Mouse (Mus musculus) retina, postnatal 1 day (tissue): Measurements from ENCODE around the gene Npff.

Experiments used
- DNase-seq: peaks from one replicate; pipeline ENCODE4 v3.0.0-alpha.2; 2012

Gene Npff

GRCm38 (mm10) chr15:102519211-102520141 is 5.3 kb downstream of the Npff start:
- no peak for DNase-seq

GRCm38 (mm10) chr15:102518859-102519201 is 5.9 kb downstream of the Npff start:
- no peak for DNase-seq

- DNase-seq: peak; percentile 99
Measured at GRCm38 (mm10) chr15:102517976-102518858, 6.5 kb downstream of the Npff start, which contains the start of gene Tarbp2. Gene Tarbp2, plus strand, starts transcription at chr15:102518192.

- no peak for DNase-seq
Measured at GRCm38 (mm10) chr15:102517631-102517975, 7.1 kb downstream of the Npff start.

- peak; percentile 76 for DNase-seq
Measured at GRCm38 (mm10) chr15:102516728-102517404, 7.9 kb downstream of the Npff start, which contains the start of gene Map3k12. Gene Map3k12, minus strand, starts transcription at chr15:102517064.

- peak; percentile 48 for DNase-seq
Measured at GRCm38 (mm10) chr15:102516293-102516692, 8.4 kb downstream of the Npff start.

GRCm38 (mm10) chr15:102515791-102516190 is 9.0 kb downstream of the Npff start:
- no peak for DNase-seq

GRCm38 (mm10) chr15:102515261-102515660 is 9.5 kb downstream of the Npff start:
- DNase-seq: no peak

GRCm38 (mm10) chr15:102513004-102513403 is 11.7 kb downstream of the Npff start:
- DNase-seq: no peak

GRCm38 (mm10) chr15:102512471-102512870 is 12.3 kb downstream of the Npff start:
- DNase-seq: no peak

- DNase-seq: no peak
Measured at GRCm38 (mm10) chr15:102512010-102512409, 12.7 kb downstream of the Npff start.

GRCm38 (mm10) chr15:102511285-102511833 is 13.4 kb downstream of the Npff start:
- peak; percentile 67 for DNase-seq

GRCm38 (mm10) chr15:102510590-102511284 is 14.0 kb downstream of the Npff start:
- peak; percentile 96 for DNase-seq

GRCm38 (mm10) chr15:102510110-102510509 is 14.6 kb downstream of the Npff start:
- peak; percentile 48 for DNase-seq

GRCm38 (mm10) chr15:102508336-102508735 is 16.4 kb downstream of the Npff start:
- DNase-seq: no peak

GRCm38 (mm10) chr15:102507561-102507960 is 17.2 kb downstream of the Npff start:
- DNase-seq: no peak

- no peak for DNase-seq
Measured at GRCm38 (mm10) chr15:102506864-102507263, 17.9 kb downstream of the Npff start.

GRCm38 (mm10) chr15:102506464-102506830 is 18.3 kb downstream of the Npff start:
- DNase-seq: no peak

GRCm38 (mm10) chr15:102505770-102506463 is 18.8 kb downstream of the Npff start:
- no peak for DNase-seq

GRCm38 (mm10) chr15:102505073-102505769 is 19.5 kb downstream of the Npff start:
- no peak for DNase-seq
